Mouse (Mus musculus): ENCODE data around the gene Kcnj1. TPM values are rescaled to one million over a fixed set of nuclear protein-coding genes. Genes with fewer than 3 reads are reported as not detected.

Gene Kcnj1
- total RNA-seq, 2 experiments from 2014 or later, result not detected

DNA sequence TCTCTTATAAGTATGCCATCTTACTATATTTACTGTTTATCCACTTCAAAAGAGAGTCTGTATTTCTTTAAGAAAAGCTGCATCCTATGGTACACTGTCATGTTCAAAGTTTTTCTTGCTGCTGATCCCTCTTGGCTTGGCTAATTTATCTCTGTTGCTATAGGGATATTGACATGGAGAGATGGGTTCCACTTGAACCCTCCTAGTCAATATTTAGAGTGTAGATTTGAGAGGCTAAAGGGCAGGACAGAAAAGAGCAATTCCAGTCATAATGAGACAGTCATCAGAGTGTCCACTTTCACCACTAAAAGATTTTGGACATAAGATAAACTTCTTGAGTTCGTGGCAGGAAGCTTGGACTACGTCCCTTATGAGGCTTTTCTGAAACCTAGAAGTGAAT lies 27.9 kb downstream of the Kcnj1 start:
- no peak for DNase-seq

- DNase-seq, result no peak
These were observed 28.4 kb downstream of the Kcnj1 start for GRCm38 (mm10) chr9:32400662-32401161.

GRCm38 (mm10) chr9:32405191-32405925 lies 33.1 kb downstream of the Kcnj1 start:
- peak; percentile 37 to 51 for DNase-seq

DNA sequence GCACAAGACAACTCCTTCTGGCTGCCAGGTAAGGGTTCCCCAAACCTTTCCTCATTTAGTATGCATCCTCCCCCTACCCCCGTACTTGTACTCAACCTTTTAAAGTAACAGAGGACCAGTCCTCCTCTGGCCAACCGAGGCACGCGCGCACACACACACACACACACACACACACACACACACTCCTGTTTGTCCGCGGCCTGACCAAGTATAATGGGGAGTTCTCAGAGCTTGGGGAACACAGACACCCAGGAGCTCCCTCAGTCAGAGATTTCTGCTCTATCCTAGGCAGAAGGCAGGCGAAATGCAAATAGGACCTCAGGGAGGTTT lies 36.4 kb downstream of the Kcnj1 start:
- no peak for DNase-seq

DNA sequence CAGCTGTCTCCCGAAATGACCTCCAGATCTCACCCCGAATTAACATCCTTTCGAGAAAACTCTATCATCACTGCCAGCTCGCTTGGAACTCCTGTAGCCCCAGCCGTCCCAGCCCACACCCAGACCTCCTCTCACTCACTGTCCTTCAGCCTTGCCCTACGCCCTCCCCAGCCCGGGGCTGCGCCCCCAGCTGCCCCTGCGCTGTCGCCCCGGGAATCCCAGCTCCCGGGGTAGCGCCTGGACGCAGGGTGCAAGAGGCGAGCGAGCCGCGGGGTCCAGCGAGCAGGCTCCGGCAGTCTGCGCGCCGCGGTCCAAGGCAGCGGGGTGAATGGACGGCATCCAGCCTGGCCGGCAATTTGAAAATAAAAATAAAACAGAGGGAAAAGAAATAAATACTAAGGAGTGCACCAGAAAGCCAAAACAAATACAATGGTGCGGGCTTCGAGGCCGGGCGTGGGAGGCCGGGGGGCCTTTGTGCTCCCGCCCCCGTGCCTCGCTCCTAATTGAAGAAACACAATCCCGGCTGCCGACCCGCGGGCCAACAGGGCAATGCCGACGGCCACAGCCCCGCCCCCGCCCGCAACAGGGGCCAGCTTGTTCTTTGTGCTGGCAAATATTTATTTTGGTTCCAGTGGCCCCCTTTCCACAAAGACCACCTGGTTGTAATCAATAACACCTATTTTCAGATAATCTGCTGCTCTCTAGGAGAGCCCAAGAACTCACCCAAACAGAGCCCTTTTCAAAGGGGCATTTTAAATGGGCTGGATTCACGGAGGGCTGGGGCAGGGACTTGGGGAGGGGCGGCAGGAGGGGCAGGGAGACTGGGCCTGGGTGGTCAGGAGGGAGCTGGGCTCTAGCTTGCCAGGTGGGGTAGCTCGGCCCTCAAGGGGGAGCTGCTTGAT lies 37.0 kb downstream of the Kcnj1 start:
- no peak for DNase-seq

DNA sequence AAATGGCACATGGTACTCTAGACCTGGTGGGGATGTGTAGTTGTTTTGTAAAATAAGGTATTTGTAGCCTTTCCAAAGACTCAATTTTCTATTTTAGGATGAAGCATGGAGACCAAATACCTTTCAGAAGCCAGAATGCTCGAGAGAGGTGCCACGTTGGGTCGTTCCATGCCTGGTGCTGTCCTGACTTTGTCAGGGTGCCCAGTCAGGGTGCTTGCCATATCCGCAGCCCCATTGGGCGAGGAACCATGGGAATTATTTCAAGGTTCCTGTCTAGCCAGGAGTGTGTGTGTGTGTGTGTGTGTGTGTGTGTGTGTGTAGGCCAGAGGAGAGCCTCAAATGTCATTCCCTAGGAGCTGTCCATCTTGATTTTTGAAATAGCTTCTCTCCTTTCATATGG lies 38.4 kb downstream of the Kcnj1 start:
- DNase-seq, result no peak

DNA sequence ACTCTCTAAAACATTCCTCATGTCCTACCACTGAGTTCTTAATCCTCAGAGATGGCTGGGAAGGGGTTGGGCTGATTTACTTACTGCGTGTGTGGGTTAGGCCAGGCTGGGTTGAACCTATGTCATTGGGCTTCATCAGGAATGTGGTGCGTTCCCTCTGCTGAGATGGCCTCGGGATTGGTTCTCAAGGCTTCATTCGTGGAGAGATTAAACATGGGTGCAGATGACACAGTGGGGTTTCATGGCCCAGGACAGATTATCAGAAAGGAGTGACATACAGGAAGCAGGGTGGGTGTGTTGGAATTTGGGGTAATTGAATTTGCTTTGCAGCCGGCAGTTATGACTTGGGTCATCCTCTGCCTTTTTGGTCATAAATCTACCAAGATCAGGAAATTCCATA lies 39.2 kb downstream of the Kcnj1 start:
- DNase-seq, result no peak

GRCm38 (mm10) chr9:32412836-32413580 lies 40.7 kb downstream of the Kcnj1 start:
- DNase-seq, result no peak

DNA sequence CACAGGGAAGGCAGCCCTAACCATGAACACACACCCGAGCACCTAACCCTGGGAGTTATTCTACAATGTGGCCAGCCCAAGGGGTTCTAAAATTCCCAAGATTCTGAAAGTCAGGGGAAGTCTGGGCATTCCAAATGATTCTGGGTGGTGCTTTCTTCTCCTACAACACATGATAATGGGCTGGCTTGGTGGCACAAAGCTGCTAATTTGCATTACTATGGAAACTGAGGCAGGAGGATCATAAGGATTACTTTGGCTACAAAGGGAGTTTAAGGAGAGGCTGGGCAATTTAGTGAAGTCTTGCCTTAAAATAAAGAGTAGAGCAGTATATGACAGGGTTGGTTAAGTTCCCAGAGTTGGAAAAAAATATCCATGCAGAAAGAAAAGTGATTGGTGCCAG lies 42.7 kb downstream of the Kcnj1 start:
- no peak for DNase-seq

DNA sequence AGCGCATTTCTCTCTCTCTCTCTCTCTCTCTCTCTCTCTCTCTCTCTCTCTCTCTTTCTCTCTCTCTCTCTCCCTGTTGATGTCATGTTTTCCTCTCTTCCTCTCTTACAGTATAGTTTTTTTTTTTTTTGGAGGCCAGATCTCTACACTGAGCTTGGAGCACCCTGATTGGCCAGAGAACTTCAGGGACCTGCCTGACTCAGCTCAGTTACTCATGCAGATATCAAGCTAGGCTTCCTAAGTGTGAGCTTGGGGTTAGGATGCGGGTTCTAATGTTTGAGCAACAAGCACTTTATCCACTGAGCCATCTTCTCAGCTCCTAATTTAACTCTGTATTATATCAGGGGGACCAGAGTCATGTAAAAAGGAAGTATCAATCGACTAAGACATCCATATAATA lies 43.7 kb downstream of the Kcnj1 start:
- no peak for DNase-seq

GRCm38 (mm10) chr9:32417466-32418116 lies 45.3 kb downstream of the Kcnj1 start:
- DNase-seq, result no peak

GRCm38 (mm10) chr9:32420711-32421110 lies 48.4 kb downstream of the Kcnj1 start:
- DNase-seq, result no peak

GRCm38 (mm10) chr9:32425321-32425720 lies 53.0 kb downstream of the Kcnj1 start:
- no peak for DNase-seq

DNA sequence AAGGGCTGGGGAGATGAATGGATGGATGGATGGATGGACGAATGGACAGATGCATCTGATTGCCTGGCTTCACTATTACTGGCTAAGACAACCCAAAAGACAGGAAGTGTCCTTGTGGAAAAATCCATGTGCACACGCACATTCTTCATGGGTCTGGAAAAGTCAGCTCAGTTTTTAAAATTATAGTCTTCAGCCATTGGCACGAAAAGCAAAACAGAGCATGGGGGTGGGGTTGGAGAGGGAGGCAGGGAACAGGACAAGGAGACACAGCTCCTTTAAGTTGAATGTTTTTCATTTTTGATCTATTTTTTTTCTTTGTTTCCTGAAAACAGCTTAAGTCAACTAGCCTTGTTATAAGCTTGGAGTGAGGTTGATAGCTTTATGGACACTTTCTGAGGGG lies 58.8 kb downstream of the Kcnj1 start:
- DNase-seq, result no peak

DNA sequence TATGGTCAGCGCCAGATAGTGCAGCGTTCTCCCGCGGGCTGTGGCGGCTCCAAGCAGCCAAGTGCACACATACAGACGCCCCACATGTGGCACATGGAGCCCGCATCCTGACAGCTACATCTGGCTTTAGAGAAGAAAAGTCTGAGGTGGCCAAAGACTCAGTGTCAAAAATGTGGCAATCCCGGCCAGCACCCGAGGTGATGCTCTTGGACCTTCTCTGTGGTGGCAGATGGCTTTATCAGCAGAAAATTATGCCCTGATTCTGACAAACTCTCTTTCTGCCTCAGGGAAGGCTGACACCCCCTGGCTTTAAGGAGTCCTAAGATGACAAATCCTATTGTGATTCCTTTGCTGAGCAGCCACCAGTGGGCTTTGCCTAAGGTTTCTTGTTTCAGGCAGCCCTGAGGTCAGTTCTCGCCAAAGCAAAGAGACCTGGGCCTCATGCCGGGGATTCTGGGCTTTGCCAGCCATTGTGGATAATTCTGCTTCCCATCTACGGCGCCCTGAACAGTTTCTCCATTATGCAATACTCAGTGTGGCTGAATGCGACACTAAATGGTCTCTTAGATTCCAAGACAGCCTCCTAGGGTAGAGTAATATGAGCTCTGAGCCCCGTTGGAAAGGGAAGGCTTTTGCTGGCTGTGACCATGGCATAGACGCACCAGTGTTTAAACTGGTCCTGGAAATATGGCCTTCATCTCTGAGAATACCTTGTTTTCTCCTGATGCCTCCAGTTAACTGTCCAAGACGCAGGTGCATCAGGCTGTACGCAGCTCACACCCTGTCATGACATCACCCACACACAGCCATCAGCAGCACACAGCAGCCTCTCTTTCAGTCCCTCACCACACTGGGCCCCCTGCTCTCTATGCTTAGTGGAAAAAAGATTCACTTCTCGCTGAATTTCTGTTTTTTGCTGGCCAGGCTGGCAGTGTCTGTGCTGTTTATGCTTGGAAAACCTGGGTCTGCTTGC lies 62.2 kb downstream of the Kcnj1 start:
- DNase-seq, result peak; percentile 5 to 9

- DNase-seq, result no peak
These were observed 70.8 kb downstream of the Kcnj1 start for GRCm38 (mm10) chr9:32443115-32443514.

DNA sequence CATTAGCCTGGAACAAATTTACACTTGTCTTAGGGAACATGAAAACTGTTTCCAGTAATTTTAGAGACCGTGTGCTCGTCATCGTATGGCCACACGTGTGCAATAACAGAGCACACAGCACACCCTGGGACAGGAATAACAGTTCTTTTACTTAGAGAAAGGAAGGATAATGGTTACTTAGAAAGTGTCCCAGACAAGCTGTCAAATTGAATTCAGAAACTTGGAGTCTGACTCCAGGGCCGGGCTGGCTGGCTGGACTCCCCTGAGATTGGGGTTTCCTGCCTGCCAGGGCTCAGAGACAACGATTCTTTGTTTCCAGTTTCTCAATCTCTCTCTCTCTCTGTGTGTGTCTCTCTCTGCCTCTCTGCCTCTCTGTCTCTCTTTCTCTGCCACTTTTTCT lies 71.5 kb downstream of the Kcnj1 start:
- no peak for DNase-seq

DNA sequence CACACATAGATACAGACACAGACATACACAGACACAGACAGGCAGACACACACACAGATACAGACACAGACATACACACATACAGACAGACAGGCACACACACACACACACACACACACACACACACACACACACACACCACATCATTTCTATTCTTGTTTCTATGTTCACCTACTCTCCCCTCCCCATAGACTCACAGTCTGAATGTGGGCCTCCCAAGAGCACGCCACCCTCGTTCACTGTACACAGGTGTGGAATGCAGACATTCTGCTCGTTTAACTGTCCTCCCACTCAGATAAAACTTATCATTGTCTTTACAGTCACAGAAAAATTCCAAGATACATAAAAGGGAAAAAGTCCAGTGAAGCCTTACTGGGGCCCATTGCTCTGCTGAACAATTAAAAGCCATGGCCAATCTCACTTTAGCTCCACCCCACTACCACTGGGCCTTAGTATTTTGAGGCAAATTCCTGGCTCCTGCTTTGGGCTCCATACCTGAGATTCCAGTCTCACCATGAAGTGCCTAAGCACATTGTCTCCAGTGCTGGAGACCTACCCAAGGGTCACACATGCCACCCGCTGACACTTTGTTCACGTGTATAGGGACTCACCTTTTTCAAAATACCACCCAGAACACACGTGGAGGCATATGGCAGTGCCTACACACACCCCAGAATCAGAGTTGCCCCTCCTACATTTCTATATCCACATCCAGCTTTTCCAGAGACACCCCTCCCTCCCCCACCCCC lies 72.3 kb downstream of the Kcnj1 start:
- no peak for DNase-seq

DNA sequence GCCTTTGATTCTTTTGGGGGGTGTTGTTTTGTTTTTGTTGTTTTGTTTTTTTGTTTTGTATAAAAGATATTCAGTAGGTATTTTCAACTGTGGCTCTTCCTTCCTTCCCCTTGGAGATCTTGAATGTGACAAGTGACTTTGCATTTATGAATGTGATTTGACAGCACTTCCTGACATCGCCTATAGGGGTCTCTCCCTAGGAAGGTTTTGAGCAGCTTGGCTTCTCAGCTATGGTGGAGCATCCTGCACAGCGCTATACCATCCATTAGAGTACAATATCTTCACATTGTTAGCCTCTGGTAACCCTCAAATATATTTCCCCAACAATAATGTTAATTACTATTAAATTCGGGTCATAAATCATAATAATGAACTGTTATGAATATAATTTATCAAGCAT lies 73.5 kb downstream of the Kcnj1 start:
- DNase-seq, result no peak

DNA sequence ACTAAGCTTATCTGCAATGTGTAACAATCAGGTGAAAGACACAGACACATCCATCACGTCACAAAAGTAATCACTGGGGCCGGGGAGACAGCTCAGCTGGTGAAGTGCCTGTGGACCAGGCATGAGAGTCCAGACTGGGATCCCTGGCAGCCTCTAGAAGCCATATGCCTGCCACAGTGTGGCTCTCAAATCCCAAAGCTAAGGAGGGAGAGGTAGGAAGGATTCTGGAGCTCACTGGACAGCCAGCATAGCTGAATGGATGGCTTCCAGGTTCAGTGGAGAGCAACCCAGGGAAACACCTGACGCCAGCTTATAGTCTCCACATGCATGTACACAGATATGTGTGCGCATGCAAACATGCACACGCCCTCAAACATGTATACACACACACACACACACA lies 76.5 kb downstream of the Kcnj1 start:
- DNase-seq, result no peak
